Mouse (Mus musculus) right cerebral cortex, postnatal 10 days (tissue): ENCODE measurements around the gene Nudt5.
A peak's percentile ranks its signal among the peaks of the same experiment; 100 is the strongest.

Experiments
- DNase-seq, 2 experiments: peaks; one replicate each; pipeline ENCODE4 v3.0.0; 2021; ENCODE audit warnings: low spot score in 2 of 2

The Nudt5 gene

DNA sequence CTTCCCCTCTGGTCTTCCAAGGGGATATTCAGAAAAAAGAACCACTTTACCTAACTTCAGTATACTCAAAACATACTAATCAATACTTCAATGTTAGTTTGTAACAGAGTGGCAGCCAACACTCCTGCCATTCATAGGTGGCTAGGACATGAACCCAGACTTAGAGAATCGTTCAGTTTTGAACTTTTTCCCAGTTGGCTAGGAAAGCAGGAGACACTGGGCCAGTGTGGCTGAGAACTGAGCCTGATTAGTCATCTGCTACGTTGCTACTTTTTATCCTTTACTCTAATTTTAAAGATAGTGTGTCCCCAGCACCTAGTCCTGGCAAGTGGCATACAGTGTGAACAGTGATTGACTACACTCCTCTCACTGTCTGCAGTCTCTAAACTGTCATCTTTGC, 22.9 kb downstream of the Nudt5 start:
- DNase-seq = no peak

DNA sequence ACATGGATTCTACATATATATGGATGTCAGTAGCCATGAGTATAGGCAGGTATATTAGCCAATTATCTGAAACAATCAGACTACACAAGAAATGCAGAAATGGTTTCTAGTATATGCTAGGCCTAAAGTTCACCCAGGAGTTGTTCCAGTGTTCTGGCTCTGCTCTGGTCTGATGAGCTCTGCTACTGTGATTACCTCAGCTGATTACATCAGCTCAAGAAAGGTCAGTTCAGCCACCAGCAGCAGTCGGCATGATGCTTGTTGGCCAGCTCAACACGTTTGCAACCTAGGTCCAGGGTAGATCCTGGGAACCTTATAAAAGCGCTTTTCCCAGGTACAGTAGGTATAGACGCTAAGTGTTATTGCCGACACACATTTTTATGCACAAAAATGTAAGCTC, 24.9 kb downstream of the Nudt5 start:
- no peak for DNase-seq

DNA sequence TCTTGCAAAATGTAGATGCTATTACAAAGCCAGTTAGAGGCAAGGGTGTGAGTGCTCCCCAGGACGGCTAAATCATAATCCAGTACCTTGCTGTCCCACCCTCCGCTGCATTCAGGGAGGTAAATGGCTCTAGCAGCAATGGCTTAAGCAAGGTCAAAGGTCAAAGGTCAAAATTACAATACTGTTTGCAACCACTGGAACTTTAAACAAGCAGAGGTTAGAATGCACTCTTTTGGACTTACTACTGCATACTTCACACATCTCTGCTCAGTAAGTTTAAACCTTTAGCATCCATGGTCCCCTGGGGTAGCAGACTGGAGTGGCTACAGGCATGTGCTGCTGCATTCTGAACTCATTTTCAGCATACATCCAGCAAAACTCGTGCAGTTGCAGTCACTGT, 32.6 kb downstream of the Nudt5 start:
- DNase-seq = no peak

DNA sequence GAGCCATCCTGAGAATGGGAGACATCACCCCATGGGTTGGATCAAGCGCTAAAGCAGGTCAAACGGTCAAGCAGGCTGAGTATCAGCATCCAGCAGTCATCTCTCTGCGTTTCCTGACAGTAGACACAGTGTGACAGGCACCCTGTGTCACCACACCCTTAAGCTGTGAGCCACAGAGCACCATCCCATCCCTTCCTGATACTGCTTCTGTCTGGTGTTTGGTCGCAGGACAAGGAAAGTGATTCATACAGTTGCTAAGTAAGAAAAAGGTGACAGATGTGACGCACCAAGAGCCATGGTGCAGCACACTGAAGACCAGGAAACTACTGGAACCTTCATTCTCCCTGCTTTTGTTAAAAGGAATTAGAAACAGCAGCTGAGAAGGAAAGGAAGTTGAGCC, 44.0 kb downstream of the Nudt5 start:
- DNase-seq = no peak

DNA sequence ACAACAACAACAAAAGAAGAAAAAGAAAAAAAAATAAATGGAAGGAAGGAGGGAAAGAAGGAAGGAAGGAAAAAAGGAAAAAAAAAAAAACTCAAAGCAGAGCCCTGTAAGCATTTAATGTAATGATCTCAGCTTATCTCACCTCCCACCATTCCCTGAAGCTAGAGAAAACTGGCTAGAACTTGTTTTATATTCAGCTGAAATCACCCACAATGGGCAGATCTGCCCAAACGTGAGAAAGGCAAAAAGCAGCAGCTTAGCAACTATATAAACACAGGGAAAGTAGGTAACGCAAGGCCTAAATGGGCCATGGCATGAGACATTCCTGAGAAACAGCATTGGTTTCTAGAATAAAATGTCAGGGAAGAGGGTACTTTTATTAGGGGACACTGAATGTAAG, 44.6 kb downstream of the Nudt5 start:
- DNase-seq = no peak

DNA sequence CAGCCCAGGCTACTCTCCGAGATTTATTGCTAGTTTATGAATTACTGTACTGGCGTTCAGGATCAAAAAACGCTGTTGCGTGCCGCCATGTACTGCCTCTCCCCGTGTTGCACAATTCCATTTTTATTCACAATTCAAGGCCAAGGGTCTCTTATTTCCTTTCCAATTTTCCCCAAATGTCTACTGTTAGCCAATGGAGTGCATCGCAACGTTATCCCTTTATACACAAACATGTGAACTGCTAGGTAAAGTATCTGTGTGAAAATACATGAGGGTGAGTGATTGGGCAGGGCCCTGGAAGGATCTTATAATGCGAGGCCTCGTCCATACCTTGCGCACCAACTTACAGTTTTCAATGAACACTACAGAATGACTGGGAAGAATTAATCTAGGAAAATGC, 49.5 kb downstream of the Nudt5 start:
- DNase-seq = no peak

DNA sequence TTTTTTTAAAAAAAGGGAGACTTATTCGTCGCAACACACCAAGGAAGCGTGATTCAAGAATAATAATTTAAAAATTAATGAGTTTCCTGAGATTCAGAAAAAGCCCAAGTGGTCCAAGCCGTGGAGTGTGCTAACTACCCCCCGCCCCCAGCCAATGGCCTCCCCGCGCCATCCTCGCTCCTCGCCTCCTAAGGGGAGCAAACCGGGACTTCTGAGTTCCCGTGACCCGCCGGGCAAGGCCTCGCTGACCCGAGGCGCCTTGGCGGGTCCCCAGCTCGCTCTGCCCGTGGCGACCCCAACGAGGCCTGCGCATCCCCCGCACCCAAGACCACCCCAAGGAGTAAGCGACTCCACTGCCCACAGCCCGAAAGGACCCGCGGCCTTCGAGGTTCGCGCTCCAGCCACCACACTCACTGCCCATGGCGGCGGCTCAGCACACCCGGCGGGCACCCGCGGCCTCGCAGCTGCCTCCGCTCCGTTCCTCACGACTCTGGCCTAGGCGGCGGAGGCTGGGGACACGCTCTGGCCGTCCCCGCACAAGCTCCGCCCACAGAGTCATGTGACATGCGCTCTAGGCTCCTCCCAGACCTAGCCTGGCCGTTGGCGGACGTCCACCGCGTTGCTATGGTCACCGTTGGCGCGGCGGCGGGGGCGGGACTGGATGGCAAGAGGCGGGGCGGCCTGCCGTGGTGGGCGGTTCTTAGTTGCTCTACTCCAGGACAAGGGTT, 50.2 kb downstream of the Nudt5 start, which contains the start of gene Sec61a2:
TSS of gene Sec61a2 (minus strand) at position 590 of the 728 bp plus-strand sequence.
- peak; percentile 99 for DNase-seq

DNA sequence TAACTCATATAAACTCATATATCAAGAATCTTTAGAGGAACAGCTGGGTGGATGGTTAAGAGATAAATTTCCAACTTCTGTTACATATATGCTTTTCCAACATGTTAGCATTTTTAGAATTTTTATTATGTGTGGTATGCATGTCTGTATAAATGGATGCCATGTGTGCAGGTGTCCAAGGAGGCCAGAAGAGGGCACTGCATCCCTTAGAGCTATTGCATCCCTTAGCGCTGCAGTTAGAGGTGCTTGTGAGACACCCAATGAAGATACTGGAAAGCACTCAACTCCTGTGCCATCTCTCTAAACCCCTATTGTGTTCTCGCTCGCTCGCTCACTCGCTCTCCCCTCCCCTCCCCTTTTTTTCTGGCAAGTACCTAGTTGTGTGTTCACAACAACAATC, 55.3 kb downstream of the Nudt5 start:
- peak; percentile 40 to 41 for DNase-seq

DNA sequence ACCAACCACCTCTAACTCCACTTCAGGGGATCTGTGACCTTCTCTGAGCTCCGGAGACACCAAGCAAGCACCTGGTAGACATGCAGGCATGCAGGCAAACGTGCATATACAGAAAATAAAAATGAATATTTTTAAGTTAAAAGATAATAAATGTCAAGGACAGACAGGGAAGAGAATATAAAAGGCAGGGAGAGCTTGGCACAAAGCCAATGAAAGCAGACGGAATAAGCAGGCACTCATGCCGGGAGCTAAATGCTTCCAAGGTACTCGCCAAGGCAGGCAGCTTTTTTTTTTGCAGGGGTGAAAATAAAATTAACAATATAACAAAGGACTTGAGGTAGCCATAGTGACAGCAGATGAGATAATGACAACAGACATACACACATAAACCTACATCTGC, 61.3 kb downstream of the Nudt5 start:
- peak; percentile 64 to 69 for DNase-seq

DNA sequence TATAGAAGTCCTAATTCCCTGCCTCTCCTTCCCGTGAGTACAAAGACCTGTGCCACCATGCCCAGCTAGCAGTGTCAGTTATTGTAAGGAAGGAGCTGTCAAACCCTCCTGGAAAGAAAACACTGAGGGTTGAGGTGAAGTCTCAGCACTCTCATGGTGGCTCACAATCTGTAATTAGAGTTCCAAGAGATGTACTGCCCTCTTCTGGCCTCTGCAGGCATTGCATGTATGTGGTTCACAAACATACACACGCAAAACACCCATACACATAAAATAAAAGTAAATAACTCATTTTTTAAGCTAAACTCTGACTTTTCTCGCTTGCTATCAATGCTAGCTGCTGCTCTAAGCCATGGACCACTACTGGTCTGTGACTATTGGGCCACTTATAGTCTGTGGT, 61.8 kb downstream of the Nudt5 start:
- peak in 1 of 2 experiments; percentile 40 for DNase-seq

DNA sequence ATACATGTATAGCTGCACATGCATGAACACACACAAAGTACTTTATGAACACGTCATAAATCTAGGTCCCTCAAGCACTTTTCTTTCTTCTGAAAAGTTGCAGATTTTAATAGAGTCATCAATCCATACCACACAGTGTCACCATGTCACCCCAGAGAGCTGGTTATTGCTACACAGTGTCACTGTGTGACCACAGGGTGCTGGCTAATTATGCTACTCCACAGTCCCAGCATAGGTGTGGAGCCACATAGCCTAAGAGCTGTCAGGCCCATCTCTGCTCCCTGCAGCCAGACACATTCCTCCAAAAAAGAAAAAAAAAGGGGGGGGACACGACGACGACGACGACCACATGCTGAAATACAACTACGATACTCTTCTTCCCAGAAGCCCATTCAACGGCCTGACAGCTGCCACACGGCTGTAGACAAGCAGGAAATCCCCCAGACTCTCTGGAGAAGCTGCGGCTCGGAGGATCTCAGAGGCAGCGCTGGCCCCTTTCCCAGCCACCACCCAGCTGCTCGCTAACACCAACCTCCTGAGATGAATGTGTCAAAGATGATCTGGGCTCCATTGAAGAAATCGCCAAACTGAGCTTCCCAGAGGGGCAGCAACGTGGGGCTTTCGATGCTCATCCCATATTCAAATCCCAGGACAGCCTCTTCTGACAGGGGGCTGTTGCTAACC, 66.6 kb downstream of the Nudt5 start:
- DNase-seq = peak; percentile 40 to 41
